Mouse (Mus musculus): ENCODE data around the gene Cgnl1. TPM values are rescaled to one million over a fixed set of nuclear protein-coding genes. Genes with fewer than 3 reads are reported as not detected.

Cgnl1 gene
- polyA plus RNA-seq (2014; fragmentation: Illumina TruSeq; extraction: RNeasy Lipid Tissue Mini Kit (QIAGEN cat#74804); ENCODE audit: low read depth, low replicate concordance), result 35.6 TPM

GRCm38 (mm10) chr9:71770991-71771767 lies at the start of gene Cgnl1:
Cgnl1 (minus strand) TSS chr9:71771602.

DNA sequence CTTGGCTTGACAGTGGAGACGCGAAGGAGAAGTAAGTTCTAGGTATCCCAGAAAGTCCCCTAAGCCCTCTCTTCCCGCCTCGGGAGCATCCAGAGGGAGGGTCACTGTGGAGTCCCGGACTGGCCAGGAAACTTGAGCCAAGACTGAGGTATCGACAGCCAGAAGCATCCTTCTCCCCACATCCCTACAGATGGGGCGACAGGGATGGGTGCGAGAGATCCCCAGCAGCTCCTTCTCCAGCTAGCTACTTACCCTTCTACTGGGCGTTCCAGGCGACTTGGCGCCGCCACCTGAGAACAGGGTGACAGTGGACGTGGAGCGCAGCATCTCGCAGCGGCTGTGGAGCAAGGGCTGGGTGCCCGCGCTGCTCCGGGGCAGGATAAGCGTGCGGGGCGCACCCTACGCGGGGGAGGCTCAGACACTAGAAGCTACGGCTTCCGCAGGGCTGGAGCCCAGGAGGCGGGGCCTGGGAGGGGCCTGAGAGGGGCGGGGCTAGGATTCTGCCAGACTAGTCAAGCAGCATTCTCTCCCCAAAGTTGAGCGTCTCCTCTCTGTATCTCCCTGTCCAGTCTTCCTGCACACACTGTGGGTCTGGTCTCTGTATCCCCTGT lies 179.4 kb downstream of the Cgnl1 start, which contains the start of gene Myzap:
Gene Myzap (minus strand): TSS at position 423 of the 611 bp plus-strand sequence.

Other genes starting within 250 kb of the Cgnl1 start
- gene Myzap, start 179.2 kb downstream of the Cgnl1 start, polyA plus RNA-seq (2014; fragmentation: Illumina TruSeq; extraction: RNeasy Lipid Tissue Mini Kit (QIAGEN cat#74804); ENCODE audit: low read depth, low replicate concordance), result 30.6 TPM